Mouse (Mus musculus) myocyte (in vitro differentiated cells): ENCODE data around the gene Homer3. TPM values are rescaled to one million over a fixed set of nuclear protein-coding genes. Genes with fewer than 3 reads are reported as not detected.

ENCODE experiments used
- H3K27me3 ChIP-seq: one replicate; pipeline ENCODE4 v1.6.1; 2011; ENCODE audit not compliant: control insufficient read depth, insufficient read depth, insufficient read length
- H3K36me3 ChIP-seq: one replicate; pipeline ENCODE4 v1.6.1; 2011; ENCODE audit not compliant: control insufficient read depth, insufficient read depth
- H3K4me2 ChIP-seq: one replicate; pipeline ENCODE4 v1.6.1; 2011; ENCODE audit warnings: low read depth, control low read depth
- H3K4me3 ChIP-seq: one replicate; pipeline ENCODE4 v1.5.1; 2011; ENCODE audit warnings: mild to moderate bottlenecking, control low read depth, moderate library complexity
- H3K79me2 ChIP-seq: one replicate; pipeline ENCODE4 v1.6.1; 2011; ENCODE audit not compliant: control insufficient read depth, insufficient read depth
- H3ac ChIP-seq: one replicate; pipeline ENCODE4 v1.6.1; 2011; ENCODE audit not compliant: control insufficient read depth, insufficient read length
- CEBPB ChIP-seq: IDR thresholded peaks from 2 replicates; pipeline ENCODE4 v1.6.1; 2011; ENCODE audit warnings: mild to moderate bottlenecking, moderate library complexity; ENCODE audit not compliant: poor library complexity, insufficient read depth, severe bottlenecking
- E2F4 ChIP-seq: IDR thresholded peaks from one replicate; pipeline ENCODE4 v1.6.1; 2011; ENCODE audit warnings: mild to moderate bottlenecking, control low read depth, moderate library complexity; ENCODE audit not compliant: insufficient read depth
- MAX ChIP-seq: IDR thresholded peaks from one replicate; pipeline ENCODE4 v1.6.1; 2011; ENCODE audit warnings: low read depth, mild to moderate bottlenecking, control low read depth
- MYOD1 ChIP-seq, 3 experiments: IDR thresholded peaks; one replicate each; pipeline ENCODE4 v1.6.1; 2011; ENCODE audit warnings: control low read depth in 2 of 3, low read depth in 2 of 3, mild to moderate bottlenecking in 2 of 3, moderate library complexity in 1 of 3; ENCODE audit not compliant: insufficient read length in 2 of 3, control insufficient read depth in 1 of 3
- MYOG ChIP-seq, 3 experiments: IDR thresholded peaks; one replicate each; pipeline ENCODE4 v1.6.1; 2011; ENCODE audit warnings: control low read depth in 2 of 3, low read depth in 2 of 3, mild to moderate bottlenecking in 2 of 3; ENCODE audit not compliant: insufficient read length in 2 of 3, control insufficient read depth in 1 of 3, insufficient read depth in 1 of 3
- POLR2A ChIP-seq: IDR thresholded peaks from one replicate; pipeline ENCODE4 v1.6.1; 2011; ENCODE audit warnings: low read depth, mild to moderate bottlenecking, control low read depth, moderate library complexity; ENCODE audit not compliant: insufficient read length
- POLR2AphosphoS2 ChIP-seq: IDR thresholded peaks from one replicate; pipeline ENCODE4 v1.6.1; 2011; ENCODE audit warnings: low read depth, control low read depth; ENCODE audit not compliant: insufficient read length
- REST ChIP-seq: IDR thresholded peaks from one replicate; pipeline ENCODE4 v1.6.1; 2011; ENCODE audit warnings: mild to moderate bottlenecking, control low read depth, moderate library complexity; ENCODE audit not compliant: insufficient read depth, insufficient read length
- SRF ChIP-seq: IDR thresholded peaks from one replicate; pipeline ENCODE4 v1.6.1; 2011; ENCODE audit warnings: low read depth; ENCODE audit not compliant: control insufficient read depth, insufficient read length
- TCF12 ChIP-seq: IDR thresholded peaks from one replicate; pipeline ENCODE4 v1.6.1; 2011; ENCODE audit warnings: mild to moderate bottlenecking, control low read depth; ENCODE audit not compliant: poor library complexity, insufficient read depth, severe bottlenecking
- TCF3 ChIP-seq: IDR thresholded peaks from one replicate; pipeline ENCODE4 v1.6.1; 2011; ENCODE audit warnings: low read depth, control low read depth; ENCODE audit not compliant: insufficient read length
- USF1 ChIP-seq: IDR thresholded peaks from one replicate; pipeline ENCODE4 v1.6.1; 2011; ENCODE audit warnings: low read depth, mild to moderate bottlenecking, control low read depth, moderate library complexity
- polyA plus RNA-seq: library from polyadenylated mRNA; unstranded; fragments of >200 nt; fragmentation: generic; extraction: Trizol; gene quantifications from one replicate; pipeline ENCODE4 v1.2.1, GENCODE M21; 2012; ENCODE audit warnings: missing spikeins

The Homer3 gene
- 43.6 TPM for polyA plus RNA-seq

- no peak for TF ChIP-seq TCF3
- TF ChIP-seq MYOG (IDR thresholded peaks at IDR 0.05; ENCODE audit: control insufficient read depth in 1 of 3, insufficient read depth in 1 of 3, insufficient read length in 2 of 3, low read depth in 2 of 3): no peak
- TF ChIP-seq USF1: no peak
- peak; percentile 77 for TF ChIP-seq POLR2AphosphoS2
- TF ChIP-seq POLR2A: peak; percentile 89
- Histone ChIP-seq H3K79me2 (peaks cover 9% of the 10 kb centered on the region), H3K27me3 (no peaks in the 10 kb centered on the region), H3ac (peak within 1 kb of the TSS; percentile 74), H3K4me2 (peak within 1 kb of the TSS; percentile 90), H3K4me3 (peak within 1 kb of the TSS; percentile 69), H3K36me3 (peaks cover 7% of the 10 kb centered on the region)
Measured at GRCm38 (mm10) chr8:70282603-70283135, at the start of gene Homer3. Gene Homer3, plus strand, starts transcription at chr8:70282827.

GRCm38 (mm10) chr8:70233606-70234005 is 49.0 kb upstream of the Homer3 start:
- Histone ChIP-seq H3K27me3 (no peaks in the 10 kb centered on the region), H3ac (peak overlapping the region; percentile 16), H3K4me3 (peak overlapping the region; percentile 84), H3K36me3 (no peaks in the 10 kb centered on the region), H3K79me2 (peaks cover 9% of the 10 kb centered on the region), H3K4me2 (peak overlapping the region; percentile 94)
- TF ChIP-seq TCF12: no peak
- no peak for TF ChIP-seq USF1
- peak in 1 of 3 experiments; percentile 12 for TF ChIP-seq MYOG (IDR thresholded peaks at IDR 0.05; ENCODE audit: control insufficient read depth in 1 of 3, insufficient read depth in 1 of 3, insufficient read length in 2 of 3, low read depth in 2 of 3)
- no peak for TF ChIP-seq POLR2AphosphoS2
- TF ChIP-seq POLR2A: no peak
- TF ChIP-seq REST: no peak
- TF ChIP-seq CEBPB: no peak
- TF ChIP-seq MYOD1 (IDR thresholded peaks at IDR 0.05; ENCODE audit: control insufficient read depth in 1 of 3, insufficient read length in 2 of 3, low read depth in 2 of 3): peak in 1 of 3 experiments; percentile 66
- no peak for TF ChIP-seq SRF
- no peak for TF ChIP-seq MAX
- TF ChIP-seq TCF3: no peak
- no peak for TF ChIP-seq E2F4

GRCm38 (mm10) chr8:70234080-70234780 is 48.4 kb upstream of the Homer3 start, which contains the start of the genes Sugp2 and Armc6:
Gene Sugp2, plus strand, starts transcription at chr8:70234226.
Gene Armc6, minus strand, starts transcription at chr8:70234466.
- Histone ChIP-seq H3K27me3 (no peaks in the 10 kb centered on the region), H3K4me3 (peak within 1 kb of the TSS; percentile 84), H3K4me2 (peak within 1 kb of the TSS; percentile 94), H3ac (peak within 1 kb of the TSS; percentile 16), H3K36me3 (no peaks in the 10 kb centered on the region), H3K79me2 (peaks cover 9% of the 10 kb centered on the region)
- TF ChIP-seq POLR2A (no peak), REST (no peak), E2F4 (no peak), TCF3 (no peak), MYOD1 (IDR thresholded peaks at IDR 0.05; ENCODE audit: control insufficient read depth in 1 of 3, insufficient read length in 2 of 3, low read depth in 2 of 3) (peak in 2 of 3 experiments; percentile 77 to 82), SRF (no peak), POLR2AphosphoS2 (no peak), MYOG (IDR thresholded peaks at IDR 0.05; ENCODE audit: control insufficient read depth in 1 of 3, insufficient read depth in 1 of 3, insufficient read length in 2 of 3, low read depth in 2 of 3) (peak; percentile 42 to 93 (median 59)), MAX (peak; percentile 35), USF1 (no peak), CEBPB (no peak), TCF12 (no peak)

GRCm38 (mm10) chr8:70234781-70235128 is 47.9 kb upstream of the Homer3 start:
- no peaks in the 10 kb centered on the region for H3K36me3 ChIP-seq

GRCm38 (mm10) chr8:70237842-70238241 is 44.8 kb upstream of the Homer3 start:
- Histone ChIP-seq H3ac (no peak overlapping the region), H3K27me3 (no peaks in the 10 kb centered on the region), H3K36me3 (peaks cover 7% of the 10 kb centered on the region), H3K4me3 (no peak overlapping the region), H3K4me2 (no peak overlapping the region), H3K79me2 (peaks cover 5% of the 10 kb centered on the region)
- no peak for TF ChIP-seq REST

More at GRCm38 (mm10) chr8:70234781-70235128, 47.9 kb upstream of the Homer3 start:
- peak overlapping the region; percentile 57 for H3K4me2 ChIP-seq
- TF ChIP-seq POLR2A (no peak), USF1 (peak; percentile 6)
- peaks cover 9% of the 10 kb centered on the region for H3K79me2 ChIP-seq
- H3K27me3 ChIP-seq: no peaks in the 10 kb centered on the region
- H3K4me3 ChIP-seq: peak overlapping the region; percentile 84
- peak overlapping the region; percentile 16 for H3ac ChIP-seq
